32 mouse cellular contexts compared by ENCODE assay signal in the genomic region with DNA sequence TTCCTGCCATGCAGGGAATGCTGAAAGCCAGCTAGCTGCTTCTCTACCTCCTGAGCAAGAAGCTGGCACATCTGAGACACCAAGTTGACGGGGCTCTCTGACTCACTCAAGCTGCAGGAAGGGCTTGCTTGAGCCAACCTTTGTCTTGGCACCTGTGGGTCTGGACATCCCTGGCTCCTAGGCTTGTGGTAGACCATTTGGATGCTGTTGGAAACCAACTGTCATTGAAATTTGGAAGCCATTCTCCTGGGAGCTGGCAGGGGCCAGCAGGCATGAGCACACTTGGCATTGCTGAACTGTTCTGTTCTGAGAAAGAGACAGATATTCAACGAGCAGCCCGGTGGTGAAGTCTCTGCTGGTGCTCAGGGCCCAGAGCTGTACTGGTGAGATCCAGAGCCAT. TPM values are rescaled to one million over a fixed set of nuclear protein-coding genes. Genes with fewer than 3 reads are reported as not detected.
DNase-seq lines count a peak whose midpoint lies in the region; ATAC-seq and TF ChIP-seq lines count a peak whose summit lies in the region.
"Had no signal": no experiment of that assay in that cellular context is flagged by ENCODE, and none has a peak within 500 bp of the region (broad histone marks: within the 10 kb centered on the region; RNA-seq: fewer than 3 reads in every experiment).

No protein-coding gene starts in this region.

- DNase-seq in layer of hippocampus, adult 2 months (ENCODE audit: low spot score in 2 of 2): no peak
- no peak for DNase-seq in layer of hippocampus, adult 11-12 months (ENCODE audit: low spot score)
- peak; percentile 60 for DNase-seq in Muller cell, postnatal 12 days (ENCODE audit: inconsistent ontology term)
- peak; percentile 87 for DNase-seq in cerebellum, adult 11-12 months
- DNase-seq in cerebellum, adult 9-11 months: peak; percentile 89
- DNase-seq in adrenal gland, adult 2 months: no peak
- no peak for DNase-seq in thymus, postnatal 14 days
- DNase-seq: adrenal gland, postnatal 25 days; embryo, embryonic 11 days; gastrocnemius, adult 2 months; gastrocnemius, postnatal 36 days; heart, postnatal 10 days; kidney, adult 18-20 months; kidney, postnatal 36 days; lung, embryonic 14.5 days; lung, postnatal 36 days; right cerebral cortex, adult 18-20 months; spleen, adult 18-20 months; thymus, adult 18-20 months; thymus, postnatal 36 days had no signal

- no peak overlapping the region for H3K4me3 ChIP-seq in layer of hippocampus, adult 2 months
- H3K4me3 ChIP-seq: embryonic facial prominence, embryonic 12.5 days; gastrocnemius, adult 2 months; heart, embryonic 13.5 days; hindbrain, embryonic 10.5 days; limb, embryonic 12.5 days; liver, embryonic 15.5 days; neural tube, embryonic 12.5 days had no signal

- no peak for TF ChIP-seq CTCF in layer of hippocampus, adult 2 months (conservative IDR thresholded peaks at IDR 0.05)

- no peak for ATAC-seq in frontal cortex, adult (ENCODE audit: low TSS enrichment)
- ATAC-seq: forebrain, embryonic 14.5 days; hindbrain, embryonic 16.5 days; midbrain, embryonic 16.5 days had no signal

- H3K27ac ChIP-seq in layer of hippocampus, adult 2 months: peak overlapping the region; percentile 15; the same call in 1 of the 2 replicates
- H3K27ac ChIP-seq: embryonic facial prominence, embryonic 12.5 days; gastrocnemius, adult 2 months; heart, embryonic 13.5 days; hindbrain, embryonic 10.5 days; limb, embryonic 12.5 days; liver, embryonic 15.5 days; neural tube, embryonic 12.5 days had no signal

RNA-seq across cellular contexts. Expression of a gene that starts 13.0 kb away (rescaled TPM):
- 1 to 10 TPM; 5.2 to 6.6 TPM for total RNA-seq in layer of hippocampus, adult 2 months (2021)
- 10 to 100 TPM; 73.0 to 83.3 TPM for total RNA-seq in adrenal gland, adult 2 months (2021)
- polyA plus RNA-seq in adrenal gland, adult 2 months (2012; rRNA removed): 76.8 and 107 TPM in 2 replicates
- total RNA-seq: megakaryocyte, adult 5-6 weeks; MEL had no signal

Comparison
In these comparisons a context has a peak if more than half of its experiments do, and no peak if none do; other contexts are left out.
1. DNase-seq: peak in Muller cell, postnatal 12 days (single experiment), cerebellum, adult 11-12 months (single experiment) and cerebellum, adult 9-11 months (single experiment); none in layer of hippocampus, adult 2 months (0 of 2), layer of hippocampus, adult 11-12 months (single experiment), adrenal gland, adult 2 months (single experiment) and thymus, postnatal 14 days (single experiment).
2. RNA of a gene that starts 13.0 kb away (total RNA-seq): 73.0 to 83.3 TPM in adrenal gland, adult 2 months; 5.2 to 6.6 TPM in layer of hippocampus, adult 2 months; every median in the first group is over 4 times any median in the second.